11 mouse cellular contexts compared by ENCODE assay signal in genomic region chr6:52174968-52175751, GRCm38 (mm10). TPM values are rescaled to one million over a fixed set of nuclear protein-coding genes. Genes with fewer than 3 reads are reported as not detected.
A peak's percentile ranks its signal among the peaks of the same experiment; 100 is the strongest.
DNase-seq lines count a peak whose midpoint lies in the region; ATAC-seq lines count a peak whose summit lies in the region.
"Had no signal": no experiment of that assay in that cellular context is flagged by ENCODE, and none has a peak within 500 bp of the region (broad histone marks: within the 10 kb centered on the region; RNA-seq: fewer than 3 reads in every experiment).

No protein-coding gene starts in this region.

- no peaks in the 10 kb centered on the region for H3K9me3 ChIP-seq in heart, embryonic 12.5 days (replicated peaks)
- H3K9me3 ChIP-seq in embryonic facial prominence, embryonic 15.5 days (replicated peaks): no peaks in the 10 kb centered on the region
- H3K9me3 ChIP-seq in neural tube, embryonic 13.5 days: no peaks in the 10 kb centered on the region
- H3K9me3 ChIP-seq: G1E had no signal

- H3K9ac ChIP-seq in heart, embryonic 12.5 days: peak overlapping the region; percentile 21; the same call in 1 of the 2 replicates
- H3K9ac ChIP-seq in embryonic facial prominence, embryonic 15.5 days: no peak overlapping the region
- peak overlapping the region; percentile 95 for H3K9ac ChIP-seq in neural tube, embryonic 13.5 days

- H3K4me3 ChIP-seq in heart, embryonic 12.5 days: peak overlapping the region; percentile 40
- peak overlapping the region; percentile 16 for H3K4me3 ChIP-seq in embryonic facial prominence, embryonic 15.5 days (replicated peaks)
- H3K4me3 ChIP-seq in neural tube, embryonic 13.5 days: peak overlapping the region; percentile 54
- H3K4me3 ChIP-seq: erythroblast, embryonic 14.5 days had no signal

- no peaks in the 10 kb centered on the region for H3K36me3 ChIP-seq in heart, embryonic 12.5 days
- H3K36me3 ChIP-seq in embryonic facial prominence, embryonic 15.5 days: no peaks in the 10 kb centered on the region
- peaks cover 18% of the 10 kb centered on the region for H3K36me3 ChIP-seq in neural tube, embryonic 13.5 days
- H3K36me3 ChIP-seq: G1E had no signal

- H3K27me3 ChIP-seq in heart, embryonic 12.5 days (replicated peaks): peaks cover 95% of the 10 kb centered on the region
- peaks cover 99% of the 10 kb centered on the region for H3K27me3 ChIP-seq in embryonic facial prominence, embryonic 15.5 days
- H3K27me3 ChIP-seq in neural tube, embryonic 13.5 days: no peaks in the 10 kb centered on the region

- H3K4me1 ChIP-seq in heart, embryonic 12.5 days (replicated peaks): peaks cover 24% of the 10 kb centered on the region
- H3K4me1 ChIP-seq in embryonic facial prominence, embryonic 15.5 days: peaks cover 8% of the 10 kb centered on the region
- peaks cover 98% of the 10 kb centered on the region for H3K4me1 ChIP-seq in neural tube, embryonic 13.5 days (replicated peaks)

- no peak for DNase-seq in heart, adult 8-10 months (ENCODE audit: low spot score)
- peak; percentile 69 to 76 for DNase-seq in kidney, postnatal 25 days
- DNase-seq in gastrocnemius, postnatal 4 days (ENCODE audit: low spot score in 2 of 2): no peak
- DNase-seq in gastrocnemius, postnatal 36 days: no peak
- no peak for DNase-seq in thymus, postnatal 25 days

- peak overlapping the region; percentile 47 for H3K4me2 ChIP-seq in heart, embryonic 12.5 days
- H3K4me2 ChIP-seq in embryonic facial prominence, embryonic 15.5 days (replicated peaks): no peak overlapping the region
- H3K4me2 ChIP-seq in neural tube, embryonic 13.5 days: peak overlapping the region; percentile 75

- peak; percentile 45; the same call in 1 of the 2 replicates for ATAC-seq in heart, embryonic 12.5 days (ENCODE audit: insufficient number of reproducible peaks, low FRiP score)
- no peak for ATAC-seq in embryonic facial prominence, embryonic 15.5 days (ENCODE audit: insufficient number of reproducible peaks, low FRiP score, low TSS enrichment, low read depth)
- peak; percentile 38 for ATAC-seq in neural tube, embryonic 13.5 days (ENCODE audit: low read depth)

- intact Hi-C loops in gastrocnemius, postnatal 36 days (cut with DNase I): no loop called here

- under 1% methylated on average over 41 of the region's 41 CpGs for WGBS in heart, embryonic 12.5 days
- 1% methylated on average over 41 of the region's 41 CpGs for WGBS in embryonic facial prominence, embryonic 15.5 days
- 1% methylated on average over 33 of the region's 41 CpGs for WGBS in neural tube, embryonic 13.5 days

- H3K27ac ChIP-seq in heart, embryonic 12.5 days (ENCODE audit: poor library complexity, severe bottlenecking): peak overlapping the region; percentile 61
- H3K27ac ChIP-seq in embryonic facial prominence, embryonic 15.5 days (replicated peaks): no peak overlapping the region
- peak overlapping the region; percentile 97 for H3K27ac ChIP-seq in neural tube, embryonic 13.5 days (replicated peaks)

RNA-seq across cellular contexts. Expression of gene 5730596B20Rik, which starts 2.1 kb away (rescaled TPM):
- 0.15 and 0.36 TPM in 2 replicates for polyA plus RNA-seq in heart, embryonic 12.5 days (2016; fragmentation: Nextera tagmentation; extraction: Ambion mirVana)
- under 1 TPM in 1 of 4 experiments, not detected in 3; 0.06 TPM for total RNA-seq in heart, adult 8-10 months (2022)
- polyA plus RNA-seq in embryonic facial prominence, embryonic 15.5 days (2015; fragmentation: Nextera tagmentation; extraction: Ambion mirVana): not detected in 2 replicates
- 3.5 and 4.1 TPM in 2 replicates for polyA plus RNA-seq in neural tube, embryonic 13.5 days (2015; fragmentation: Nextera tagmentation; extraction: Ambion mirVana)
- total RNA-seq in gastrocnemius, postnatal 4 days (2021): under 1 TPM; 0.34 to 0.54 TPM
- total RNA-seq in gastrocnemius, postnatal 36 days (2021): not detected
- total RNA-seq: neutrophil, adult 5-6 weeks had no signal
- polyA plus RNA-seq: erythroblast, embryonic 14.5 days; G1E had no signal

RNA-seq across cellular contexts. Expression of gene Hoxa2, which starts 10.5 kb away (rescaled TPM):
- polyA plus RNA-seq in heart, embryonic 12.5 days (2016; fragmentation: Nextera tagmentation; extraction: Ambion mirVana): 0.98 and 1.2 TPM in 2 replicates
- under 1 TPM in 3 of 4 experiments, not detected in 1; 0.20 to 0.34 (median 0.22) TPM for total RNA-seq in heart, adult 8-10 months (2022)
- polyA plus RNA-seq in embryonic facial prominence, embryonic 15.5 days (2015; fragmentation: Nextera tagmentation; extraction: Ambion mirVana): 0.32 and 0.45 TPM in 2 replicates
- 11.9 and 13.7 TPM in 2 replicates for polyA plus RNA-seq in neural tube, embryonic 13.5 days (2015; fragmentation: Nextera tagmentation; extraction: Ambion mirVana)
- 1 to 10 TPM; 1.1 to 1.5 TPM for total RNA-seq in gastrocnemius, postnatal 4 days (2021)
- under 1 TPM in 1 of 2 experiments, not detected in 1; 0.22 TPM for total RNA-seq in gastrocnemius, postnatal 36 days (2021)
- total RNA-seq: G1E; neutrophil, adult 5-6 weeks had no signal
- polyA plus RNA-seq: erythroblast, embryonic 14.5 days; G1E had no signal

RNA-seq across cellular contexts. Expression of gene Hoxa4, which starts 16.4 kb away (rescaled TPM):
- polyA plus RNA-seq in heart, embryonic 12.5 days (2016; fragmentation: Nextera tagmentation; extraction: Ambion mirVana): 0.38 and 0.39 TPM in 2 replicates
- total RNA-seq in heart, adult 8-10 months (2022): under 1 TPM; 0.31 to 0.49 (median 0.38) TPM
- 0.17 and 0.29 TPM in 2 replicates for polyA plus RNA-seq in embryonic facial prominence, embryonic 15.5 days (2015; fragmentation: Nextera tagmentation; extraction: Ambion mirVana)
- 5.7 and 5.8 TPM in 2 replicates for polyA plus RNA-seq in neural tube, embryonic 13.5 days (2015; fragmentation: Nextera tagmentation; extraction: Ambion mirVana)
- 10 to 100 TPM in 1 of 2 experiments, 1 to 10 TPM in 1; 9.2 to 11.8 TPM for total RNA-seq in gastrocnemius, postnatal 4 days (2021)
- 1 to 10 TPM; 2.0 TPM for total RNA-seq in gastrocnemius, postnatal 36 days (2021)
- total RNA-seq: G1E; neutrophil, adult 5-6 weeks had no signal
- polyA plus RNA-seq: erythroblast, embryonic 14.5 days; G1E had no signal

RNA-seq across cellular contexts. Expression of gene Hoxa1, which starts 17.0 kb away (rescaled TPM):
- polyA plus RNA-seq in heart, embryonic 12.5 days (2016; fragmentation: Nextera tagmentation; extraction: Ambion mirVana): 0.89 and 1.3 TPM in 2 replicates
- under 1 TPM in 2 of 4 experiments, not detected in 2; 0.16 to 0.19 TPM for total RNA-seq in heart, adult 8-10 months (2022)
- 0.39 and 0.52 TPM in 2 replicates for polyA plus RNA-seq in embryonic facial prominence, embryonic 15.5 days (2015; fragmentation: Nextera tagmentation; extraction: Ambion mirVana)
- 2.0 and 3.0 TPM in 2 replicates for polyA plus RNA-seq in neural tube, embryonic 13.5 days (2015; fragmentation: Nextera tagmentation; extraction: Ambion mirVana)
- total RNA-seq in gastrocnemius, postnatal 4 days (2021): under 1 TPM; 0.34 to 0.54 TPM
- total RNA-seq in gastrocnemius, postnatal 36 days (2021): under 1 TPM; 0.13 to 0.15 TPM
- total RNA-seq: neutrophil, adult 5-6 weeks had no signal
- polyA plus RNA-seq: erythroblast, embryonic 14.5 days; G1E had no signal

RNA-seq across cellular contexts. Expression of gene Hoxa5, which starts 29.2 kb away (rescaled TPM):
- polyA plus RNA-seq in heart, embryonic 12.5 days (2016; fragmentation: Nextera tagmentation; extraction: Ambion mirVana): 0.96 and 1.7 TPM in 2 replicates
- total RNA-seq in heart, adult 8-10 months (2022): under 1 TPM; 0.41 to 0.69 (median 0.57) TPM
- polyA plus RNA-seq in embryonic facial prominence, embryonic 15.5 days (2015; fragmentation: Nextera tagmentation; extraction: Ambion mirVana): 0.17 and 0.39 TPM in 2 replicates
- polyA plus RNA-seq in neural tube, embryonic 13.5 days (2015; fragmentation: Nextera tagmentation; extraction: Ambion mirVana): 44.7 and 66.8 TPM in 2 replicates
- total RNA-seq in gastrocnemius, postnatal 4 days (2021): 1 to 10 TPM; 4.4 to 5.1 TPM
- total RNA-seq in gastrocnemius, postnatal 36 days (2021): 1 to 10 TPM; 1.6 to 2.0 TPM
- total RNA-seq: neutrophil, adult 5-6 weeks had no signal
- polyA plus RNA-seq: erythroblast, embryonic 14.5 days; G1E had no signal

Comparison
In these comparisons a context has a peak if more than half of its experiments do, and no peak if none do; other contexts are left out.
1. DNase-seq: peak in kidney, postnatal 25 days (2 of 2); none in heart, adult 8-10 months (single experiment), gastrocnemius, postnatal 4 days (0 of 2), gastrocnemius, postnatal 36 days (0 of 2) and thymus, postnatal 25 days (single experiment).
2. Peak in every context shown above with its lines, with median percentiles within 50 percentile points of each other: H3K4me3 ChIP-seq.